Mouse (Mus musculus): ENCODE results near the gene Lpar2.

- no peak for TF ChIP-seq CTCF (IDR thresholded peaks at IDR 0.05; ENCODE audit: insufficient read depth, low read length)
- TF ChIP-seq POLR2A (IDR thresholded peaks at IDR 0.05; ENCODE audit: borderline replicate concordance, extremely low read depth, low read depth, low read length): no peak
Observed at GRCm38 (mm10) chr8:69870907-69871306, 48.7 kb downstream of the Lpar2 start.
